Mouse (Mus musculus) left cerebral cortex, adult 11 months (tissue): ENCODE data around the gene Olfr640.

Experiments used
- DNase-seq: peaks from one replicate; pipeline ENCODE4 v3.0.0; 2022; ENCODE audit warnings: low spot score

The Olfr640 gene

GRCm38 (mm10) chr7:104025473-104025872 is at the start of gene Olfr640:
TSS of gene Olfr640 (minus strand) at chr7:104025573.
- DNase-seq, result no peak

GRCm38 (mm10) chr7:104071769-104072168 is 46.4 kb upstream of the Olfr640 start, which contains the start of gene Olfr644:
TSS of gene Olfr644 (minus strand) at chr7:104071869.
- no peak for DNase-seq

- no peak for DNase-seq
These were observed 36.0 kb upstream of the Olfr640 start, which contains the start of gene 4930516K23Rik for GRCm38 (mm10) chr7:104061345-104061744. TSS of gene 4930516K23Rik (minus strand) at chr7:104061445.

GRCm38 (mm10) chr7:104059215-104059614 is 33.8 kb upstream of the Olfr640 start:
- no peak for DNase-seq

GRCm38 (mm10) chr7:104052566-104052965 is 27.2 kb upstream of the Olfr640 start, which contains the start of gene Olfr642:
TSS of gene Olfr642 (minus strand) at chr7:104052666.
- no peak for DNase-seq

GRCm38 (mm10) chr7:104050745-104051144 is 25.4 kb upstream of the Olfr640 start:
- no peak for DNase-seq

GRCm38 (mm10) chr7:104035145-104035544 is 9.8 kb upstream of the Olfr640 start, which contains the start of gene Olfr641:
TSS of gene Olfr641 (plus strand) at chr7:104035445.
- no peak for DNase-seq

GRCm38 (mm10) chr7:104026978-104027377 is 1.6 kb upstream of the Olfr640 start:
- DNase-seq, result no peak

- no peak for DNase-seq
These were observed 3.7 kb downstream of the Olfr640 start for GRCm38 (mm10) chr7:104021651-104022050.

- no peak for DNase-seq
These were observed 6.4 kb downstream of the Olfr640 start for GRCm38 (mm10) chr7:104018953-104019352.

- DNase-seq, result no peak
These were observed 8.2 kb downstream of the Olfr640 start, which contains the start of gene Olfr639 for GRCm38 (mm10) chr7:104017203-104017602. TSS of gene Olfr639 (minus strand) at chr7:104017303.

GRCm38 (mm10) chr7:103999124-103999523 is 26.2 kb downstream of the Olfr640 start:
- DNase-seq, result no peak

GRCm38 (mm10) chr7:103998446-103998845 is 26.9 kb downstream of the Olfr640 start, which contains the start of gene Olfr638:
TSS of gene Olfr638 (plus strand) at chr7:103998746.
- no peak for DNase-seq

- no peak for DNase-seq
These were observed 53.6 kb downstream of the Olfr640 start for GRCm38 (mm10) chr7:103971782-103972181.

GRCm38 (mm10) chr7:103970852-103971251 is 54.5 kb downstream of the Olfr640 start, which contains the start of gene Olfr635:
TSS of gene Olfr635 (plus strand) at chr7:103971152.
- DNase-seq, result no peak
